Mouse (Mus musculus): ENCODE results near the gene Arhgef10l. TPM values are rescaled to one million over a fixed set of nuclear protein-coding genes. Genes with fewer than 3 reads are reported as not detected.
A peak's percentile ranks its signal among the peaks of the same experiment; 100 is the strongest.

The Arhgef10l gene
- total and polyA plus RNA-seq, 2 experiments from 2014 or later: 20.7 to 81.1 TPM

DNA sequence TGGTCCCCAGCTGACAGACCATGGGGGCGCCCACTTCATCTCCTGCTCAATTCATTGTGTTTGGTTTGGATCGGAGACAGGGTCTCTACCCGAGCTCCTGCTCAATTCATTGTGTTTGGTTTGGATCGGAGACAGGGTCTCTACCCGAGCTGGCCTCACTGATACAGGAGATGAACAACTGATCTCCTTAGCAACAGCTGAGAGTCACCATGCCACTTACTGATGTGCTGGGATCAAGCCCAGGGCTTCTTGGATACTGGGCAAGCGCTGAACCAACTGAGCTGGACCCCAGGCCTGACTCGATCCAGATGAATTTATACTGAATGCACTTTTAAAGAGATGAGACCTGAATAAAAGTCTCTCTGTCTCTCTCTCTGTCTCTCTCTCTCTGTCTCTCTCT is 59.6 kb downstream of the Arhgef10l start:
- H3K27me3 ChIP-seq (ENCODE audit: insufficient read depth, low read length): no peaks in the 10 kb centered on the region
- H3K4me3 ChIP-seq (ENCODE audit: low read depth, low read length): no peak overlapping the region
- no peak for TF ChIP-seq CTCF (IDR thresholded peaks at IDR 0.05)
- 71% methylated on average over 7 of the region's 7 CpGs for WGBS
- 0 out of 2 replicates have a peak, but pooled peaks cover 3% of the 10 kb centered on the region for H3K4me1 ChIP-seq (ENCODE audit: insufficient read depth, low read length)
- DNase-seq (ENCODE audit: low spot score) (peak; percentile 66), ATAC-seq (ENCODE audit: low FRiP score) (no peak)
- no peak overlapping the region for H3K4me2 ChIP-seq (ENCODE audit: low read depth, low read length, poor library complexity, severe bottlenecking)
- no peak overlapping the region for H3K27ac ChIP-seq (ENCODE audit: low read depth, low read length)
- H3K36me3 ChIP-seq (ENCODE audit: insufficient read depth, low read length): peaks cover 32% of the 10 kb centered on the region
- no peaks in the 10 kb centered on the region for H3K9me3 ChIP-seq (ENCODE audit: low read length)
- H3K9ac ChIP-seq (replicated peaks; ENCODE audit: low read length, poor library complexity, severe bottlenecking): no peak overlapping the region

DNA sequence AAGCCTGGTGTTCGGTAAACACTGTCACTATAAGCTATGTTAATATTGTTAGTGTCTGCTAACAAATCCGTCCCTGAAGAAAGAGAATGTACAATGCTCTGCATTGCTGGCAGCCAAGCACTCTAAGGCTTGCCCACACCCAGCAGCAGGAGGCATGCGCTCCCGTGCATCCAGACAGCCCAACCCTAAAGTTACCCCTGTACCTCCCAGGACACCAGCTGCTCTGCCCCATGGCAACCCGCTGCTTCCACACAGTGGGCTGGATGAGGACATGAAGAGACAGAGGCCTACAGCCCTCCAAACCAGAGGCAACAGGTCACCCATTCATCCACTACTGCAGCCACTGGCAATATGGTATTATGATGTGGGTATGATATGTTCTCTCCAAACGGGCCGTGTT is 60.0 kb downstream of the Arhgef10l start:
- no peaks in the 10 kb centered on the region for H3K4me1 ChIP-seq (ENCODE audit: insufficient read depth, low read length)
- H3K27ac ChIP-seq (ENCODE audit: low read depth, low read length): 0 out of 2 replicates have a peak overlapping the region, but pooled peaks have one; percentile 18
- no peak for TF ChIP-seq CTCF (IDR thresholded peaks at IDR 0.05)
- H3K36me3 ChIP-seq (ENCODE audit: insufficient read depth, low read length): peaks cover 32% of the 10 kb centered on the region
- H3K27me3 ChIP-seq (ENCODE audit: insufficient read depth, low read length): no peaks in the 10 kb centered on the region
- DNase-seq (ENCODE audit: low spot score) (peak; percentile 17), ATAC-seq (ENCODE audit: low FRiP score) (no peak)
- H3K9ac ChIP-seq (replicated peaks; ENCODE audit: low read length, poor library complexity, severe bottlenecking): no peak overlapping the region
- H3K4me2 ChIP-seq (ENCODE audit: low read depth, low read length, poor library complexity, severe bottlenecking): no peak overlapping the region
- H3K9me3 ChIP-seq (ENCODE audit: low read length): no peaks in the 10 kb centered on the region
- WGBS: 60% methylated on average over 7 of the region's 7 CpGs
- H3K4me3 ChIP-seq (ENCODE audit: low read depth, low read length): no peak overlapping the region

DNA sequence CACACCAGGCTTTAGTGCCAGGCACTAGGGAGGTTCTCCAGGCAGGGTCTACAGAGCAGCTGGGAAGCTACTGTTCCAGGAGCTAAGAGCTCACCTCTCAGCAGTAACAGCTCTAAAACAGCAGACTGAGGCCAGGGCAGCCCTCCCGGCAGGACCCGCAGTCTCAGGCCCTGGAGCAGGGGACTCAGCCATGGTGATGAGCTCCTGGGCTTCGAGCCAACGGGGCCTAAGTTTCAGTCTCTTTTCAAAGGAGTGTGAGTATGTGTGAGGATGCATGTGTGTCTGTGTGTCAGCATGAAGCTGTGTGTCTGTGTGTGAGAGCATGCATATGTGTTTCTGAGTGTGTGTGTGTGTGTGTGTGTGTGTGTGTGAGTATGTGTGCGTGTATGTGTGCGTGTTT is 60.6 kb downstream of the Arhgef10l start:
- no peak for ATAC-seq (ENCODE audit: low FRiP score)

DNA sequence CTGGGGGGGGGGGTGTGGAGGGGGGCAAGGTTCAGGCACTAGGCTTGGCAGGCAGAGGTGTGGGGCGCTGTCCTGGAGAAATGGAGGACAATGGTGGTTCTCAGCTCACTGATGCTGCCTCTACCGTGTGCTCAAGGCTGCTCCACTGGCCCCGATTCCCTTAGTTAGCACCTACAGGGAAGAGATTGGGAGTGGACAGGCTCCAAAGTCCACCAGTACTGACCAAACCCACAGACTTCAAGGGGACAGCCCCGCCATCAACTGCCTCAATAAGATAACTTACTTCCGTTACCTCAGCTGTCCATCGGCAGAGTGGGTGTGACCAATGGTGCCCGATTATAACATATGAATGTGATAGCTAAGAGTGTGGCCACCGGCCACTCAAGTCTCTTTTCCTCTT is 61.3 kb downstream of the Arhgef10l start:
- DNase-seq (ENCODE audit: low spot score) (no peak), ATAC-seq (ENCODE audit: low FRiP score) (no peak)
- no peak overlapping the region for H3K4me3 ChIP-seq (ENCODE audit: low read depth, low read length)
- WGBS: 84% methylated on average over 8 of the region's 8 CpGs
- H3K4me2 ChIP-seq (ENCODE audit: low read depth, low read length, poor library complexity, severe bottlenecking): no peak overlapping the region
- no peak for TF ChIP-seq CTCF (IDR thresholded peaks at IDR 0.05)
- H3K4me1 ChIP-seq (ENCODE audit: insufficient read depth, low read length): no peaks in the 10 kb centered on the region
- H3K27ac ChIP-seq (ENCODE audit: low read depth, low read length): no peak overlapping the region
- H3K36me3 ChIP-seq (ENCODE audit: insufficient read depth, low read length): peaks cover 24% of the 10 kb centered on the region
- no peaks in the 10 kb centered on the region for H3K9me3 ChIP-seq (ENCODE audit: low read length)
- no peaks in the 10 kb centered on the region for H3K27me3 ChIP-seq (ENCODE audit: insufficient read depth, low read length)
- H3K9ac ChIP-seq (replicated peaks; ENCODE audit: low read length, poor library complexity, severe bottlenecking): no peak overlapping the region

More for the DNA sequence above, 60.6 kb downstream of the Arhgef10l start:
- Histone ChIP-seq H3K4me2 (ENCODE audit: low read depth, low read length, poor library complexity, severe bottlenecking) (no peak overlapping the region), H3K4me1 (ENCODE audit: insufficient read depth, low read length) (no peaks in the 10 kb centered on the region), H3K9me3 (ENCODE audit: low read length) (no peaks in the 10 kb centered on the region), H3K4me3 (ENCODE audit: low read depth, low read length) (no peak overlapping the region), H3K36me3 (ENCODE audit: insufficient read depth, low read length) (peaks cover 28% of the 10 kb centered on the region), H3K27ac (ENCODE audit: low read depth, low read length) (peak overlapping the region; percentile 18; the same call in 1 of the 2 replicates), H3K27me3 (ENCODE audit: insufficient read depth, low read length) (no peaks in the 10 kb centered on the region), H3K9ac (replicated peaks; ENCODE audit: low read length, poor library complexity, severe bottlenecking) (no peak overlapping the region)
- peak; percentile 54 for DNase-seq (ENCODE audit: low spot score)
- TF ChIP-seq CTCF (IDR thresholded peaks at IDR 0.05): no peak
- 79% methylated on average over 6 of the region's 6 CpGs for WGBS

DNA sequence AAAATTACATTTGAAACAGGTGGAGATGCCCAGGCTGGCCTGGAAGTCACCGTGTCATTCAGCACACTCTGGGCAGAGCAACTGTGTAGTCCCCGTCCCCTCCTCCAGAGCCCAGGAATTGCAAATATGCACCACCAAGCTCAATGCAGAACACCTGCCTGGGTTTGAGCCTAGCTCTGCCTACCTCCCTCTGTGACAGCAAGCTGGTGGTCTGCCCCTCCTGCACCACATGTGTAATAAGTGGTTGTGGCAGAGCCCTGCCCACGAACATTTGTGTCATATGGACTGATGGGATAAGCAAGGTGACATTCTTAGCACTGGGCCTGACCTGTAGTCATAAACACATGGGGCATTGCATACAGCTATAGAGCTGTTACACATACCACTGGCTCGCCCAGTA is 63.8 kb downstream of the Arhgef10l start:
- H3K27me3 ChIP-seq (ENCODE audit: insufficient read depth, low read length): no peaks in the 10 kb centered on the region
- H3K4me1 ChIP-seq (ENCODE audit: insufficient read depth, low read length): no peaks in the 10 kb centered on the region
- no peak overlapping the region for H3K9ac ChIP-seq (replicated peaks; ENCODE audit: low read length, poor library complexity, severe bottlenecking)
- TF ChIP-seq CTCF (IDR thresholded peaks at IDR 0.05): no peak
- 81% methylated on average over 4 of the region's 4 CpGs for WGBS
- no peak overlapping the region for H3K27ac ChIP-seq (ENCODE audit: low read depth, low read length)
- H3K4me2 ChIP-seq (ENCODE audit: low read depth, low read length, poor library complexity, severe bottlenecking): no peak overlapping the region
- H3K4me3 ChIP-seq (ENCODE audit: low read depth, low read length): no peak overlapping the region
- H3K9me3 ChIP-seq (ENCODE audit: low read length): no peaks in the 10 kb centered on the region
- DNase-seq (ENCODE audit: low spot score) (no peak), ATAC-seq (ENCODE audit: low FRiP score) (no peak)
- H3K36me3 ChIP-seq (ENCODE audit: insufficient read depth, low read length): peaks cover 22% of the 10 kb centered on the region

DNA sequence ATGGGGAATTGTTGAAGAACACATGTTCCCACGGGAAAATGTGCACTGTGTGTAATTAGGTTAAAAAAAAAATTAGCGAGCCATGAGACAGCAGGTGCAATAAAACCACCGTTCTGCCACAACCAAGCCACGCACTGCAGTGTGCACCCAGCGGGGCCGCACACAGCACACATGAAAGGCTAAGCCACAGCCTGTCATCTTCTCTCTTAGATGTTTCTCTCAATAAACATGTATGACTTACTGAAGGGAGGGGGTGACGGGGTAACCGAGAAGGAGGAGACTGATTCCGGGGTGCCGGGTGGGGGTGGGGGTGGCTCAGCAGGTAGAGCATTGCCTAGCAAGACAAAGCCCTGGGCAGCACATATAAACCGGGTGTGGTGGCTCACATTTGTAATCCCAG is 64.7 kb downstream of the Arhgef10l start:
- no peak overlapping the region for H3K9ac ChIP-seq (replicated peaks; ENCODE audit: low read length, poor library complexity, severe bottlenecking)
- TF ChIP-seq CTCF (IDR thresholded peaks at IDR 0.05): no peak
- H3K9me3 ChIP-seq (ENCODE audit: low read length): no peaks in the 10 kb centered on the region
- 55% methylated on average over 11 of the region's 11 CpGs for WGBS
- ATAC-seq (ENCODE audit: low FRiP score): no peak
- H3K27ac ChIP-seq (ENCODE audit: low read depth, low read length): no peak overlapping the region
- H3K36me3 ChIP-seq (ENCODE audit: insufficient read depth, low read length): peaks cover 17% of the 10 kb centered on the region; the same call in 1 of the 2 replicates
- H3K4me1 ChIP-seq (ENCODE audit: insufficient read depth, low read length): no peaks in the 10 kb centered on the region
- H3K4me3 ChIP-seq (ENCODE audit: low read depth, low read length): no peak overlapping the region
- no peak for DNase-seq (ENCODE audit: low spot score)
- no peaks in the 10 kb centered on the region for H3K27me3 ChIP-seq (ENCODE audit: insufficient read depth, low read length)
- H3K4me2 ChIP-seq (ENCODE audit: low read depth, low read length, poor library complexity, severe bottlenecking): no peak overlapping the region

All from midbrain, postnatal 0 days (tissue).